Mouse (Mus musculus): Measurements from ENCODE around the gene Acox3. TPM values are rescaled to one million over a fixed set of nuclear protein-coding genes. Genes with fewer than 3 reads are reported as not detected.

The Acox3 gene
- total RNA-seq, 2 experiments from 2014 or later, result 7.4 to 22.1 TPM

- no peak for ATAC-seq (replicated peaks; ENCODE audit: low FRiP score, poor library complexity, severe bottlenecking)
These were observed 24.9 kb downstream of the Acox3 start for GRCm38 (mm10) chr5:35607784-35608183.

DNA sequence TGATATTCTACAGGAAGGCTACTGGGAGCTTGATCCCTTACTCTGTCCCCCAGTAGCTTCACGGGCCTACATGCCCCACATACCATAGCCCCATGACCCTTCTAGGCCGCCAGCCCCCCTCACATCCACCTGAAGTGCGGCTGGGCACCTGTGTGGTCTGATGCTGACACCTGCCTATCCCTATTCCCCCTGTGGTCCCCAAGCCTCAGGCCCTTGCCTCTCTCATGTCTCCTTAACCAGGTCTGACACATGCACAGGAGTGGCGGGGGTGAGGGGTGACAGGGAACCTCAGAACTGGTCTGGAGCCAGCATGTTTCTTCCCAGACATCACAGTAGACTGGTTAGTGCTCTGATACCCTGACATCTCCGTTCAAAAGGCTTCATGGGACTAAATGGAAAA, 25.7 kb downstream of the Acox3 start:
- no peak for ATAC-seq (replicated peaks; ENCODE audit: low FRiP score, poor library complexity, severe bottlenecking)

DNA sequence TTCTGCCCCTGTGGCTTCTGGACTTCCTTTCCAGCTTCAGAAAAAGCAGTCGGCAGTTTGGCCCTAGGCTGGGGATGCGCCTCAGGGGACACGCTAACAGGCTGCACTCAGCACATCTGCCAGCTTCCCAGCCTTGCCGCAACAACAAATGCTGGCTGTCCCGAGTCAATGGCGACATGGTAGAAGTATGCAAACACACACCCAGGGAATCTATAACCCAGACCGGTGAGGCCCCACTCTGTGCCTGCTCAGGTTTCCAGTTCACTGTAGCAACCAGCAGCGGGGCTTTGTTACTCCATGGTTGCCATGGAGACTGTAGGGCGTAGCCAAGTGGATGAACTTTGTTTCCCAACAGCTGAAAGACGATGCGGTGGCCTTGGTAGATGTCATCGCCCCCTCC, 26.5 kb downstream of the Acox3 start:
- ATAC-seq (replicated peaks; ENCODE audit: low FRiP score, poor library complexity, severe bottlenecking), result no peak

DNA sequence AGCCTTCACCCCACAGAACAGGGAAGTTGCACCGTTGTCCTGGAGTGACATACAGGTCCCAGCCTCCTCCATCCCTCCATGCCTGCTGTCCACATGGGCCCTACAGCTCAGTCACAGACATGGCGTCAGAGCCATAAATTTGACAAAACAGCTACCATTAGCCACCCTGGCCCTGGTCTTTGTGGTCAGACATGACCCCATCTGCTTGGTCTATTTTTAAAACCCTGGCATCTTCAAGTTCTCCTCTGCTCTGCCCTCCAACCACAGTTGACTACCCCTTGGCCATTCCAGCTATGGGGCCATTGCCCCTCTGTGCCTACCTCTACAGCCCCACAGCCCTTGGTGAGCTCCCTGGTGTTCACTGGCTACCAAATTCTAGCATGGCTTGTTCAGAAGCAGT, 27.1 kb downstream of the Acox3 start:
- ATAC-seq (replicated peaks; ENCODE audit: low FRiP score, poor library complexity, severe bottlenecking), result no peak

- no peak for ATAC-seq (replicated peaks; ENCODE audit: low FRiP score, poor library complexity, severe bottlenecking)
These were observed 27.5 kb downstream of the Acox3 start for GRCm38 (mm10) chr5:35610381-35610780.

DNA sequence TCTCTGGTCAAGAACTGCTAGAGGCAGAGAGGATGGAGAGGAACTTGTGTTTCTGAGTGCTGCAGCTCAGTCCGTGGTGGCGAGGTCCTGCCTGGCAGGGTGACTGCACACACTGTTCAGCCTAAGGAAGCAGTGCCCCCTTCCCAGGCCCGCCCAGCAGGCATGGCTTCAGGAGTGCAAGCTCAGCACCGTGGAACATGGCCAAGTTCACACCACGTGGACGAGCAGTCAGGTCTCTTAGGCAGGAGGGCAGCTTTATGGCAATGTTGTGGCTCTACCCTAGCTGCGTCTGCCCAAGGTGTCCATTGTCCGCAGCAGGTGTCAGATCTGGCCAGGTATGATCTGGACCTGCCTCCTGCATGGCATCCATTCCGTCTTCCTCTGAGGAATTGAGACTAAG, 28.3 kb downstream of the Acox3 start:
- ATAC-seq (replicated peaks; ENCODE audit: low FRiP score, poor library complexity, severe bottlenecking), result no peak

- no peak for ATAC-seq (replicated peaks; ENCODE audit: low FRiP score, poor library complexity, severe bottlenecking)
These were observed 29.1 kb downstream of the Acox3 start for GRCm38 (mm10) chr5:35611900-35612299.

DNA sequence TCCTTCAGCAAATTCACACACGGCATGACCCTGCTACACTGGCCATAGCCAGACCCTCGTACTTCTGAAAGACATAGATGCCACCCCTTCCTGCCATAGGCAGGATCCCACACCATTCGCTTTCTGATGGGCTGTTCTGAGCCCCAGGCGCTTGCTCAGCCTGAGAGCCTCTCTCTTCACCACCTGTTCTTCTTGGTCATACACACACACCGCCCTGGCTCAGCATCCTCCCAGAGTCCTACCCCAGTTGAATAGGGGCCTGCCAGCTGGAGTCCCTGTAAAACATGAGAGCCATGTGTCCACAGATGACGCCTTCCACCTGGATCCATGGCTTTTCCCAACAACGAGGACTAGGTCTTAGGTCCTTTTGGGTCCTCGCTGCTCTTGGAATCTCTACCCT, 29.9 kb downstream of the Acox3 start:
- ATAC-seq (replicated peaks; ENCODE audit: low FRiP score, poor library complexity, severe bottlenecking), result no peak

DNA sequence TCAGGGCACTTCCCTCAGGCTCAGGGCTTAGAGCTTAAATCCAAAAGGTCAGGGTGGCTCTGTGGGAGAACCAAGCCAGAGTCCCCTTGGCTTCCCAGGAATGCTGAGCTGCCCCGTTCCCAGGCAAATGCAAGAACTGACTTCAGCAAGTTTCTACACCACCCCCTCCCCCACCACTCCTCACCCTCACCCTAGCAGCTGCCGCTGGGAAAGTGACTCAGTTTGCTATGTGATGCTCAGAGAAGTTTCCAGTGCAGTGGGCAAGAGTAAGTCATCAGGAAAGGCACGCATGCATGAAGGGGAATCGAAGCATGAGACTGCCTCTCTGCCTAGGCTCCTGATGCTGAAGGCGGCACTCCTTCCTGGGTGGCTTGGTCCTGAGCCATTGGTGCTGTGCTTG, 34.1 kb downstream of the Acox3 start:
- ATAC-seq (replicated peaks; ENCODE audit: low FRiP score, poor library complexity, severe bottlenecking), result no peak

- ATAC-seq (replicated peaks; ENCODE audit: low FRiP score, poor library complexity, severe bottlenecking), result no peak
These were observed 38.3 kb downstream of the Acox3 start for GRCm38 (mm10) chr5:35621114-35621513.

DNA sequence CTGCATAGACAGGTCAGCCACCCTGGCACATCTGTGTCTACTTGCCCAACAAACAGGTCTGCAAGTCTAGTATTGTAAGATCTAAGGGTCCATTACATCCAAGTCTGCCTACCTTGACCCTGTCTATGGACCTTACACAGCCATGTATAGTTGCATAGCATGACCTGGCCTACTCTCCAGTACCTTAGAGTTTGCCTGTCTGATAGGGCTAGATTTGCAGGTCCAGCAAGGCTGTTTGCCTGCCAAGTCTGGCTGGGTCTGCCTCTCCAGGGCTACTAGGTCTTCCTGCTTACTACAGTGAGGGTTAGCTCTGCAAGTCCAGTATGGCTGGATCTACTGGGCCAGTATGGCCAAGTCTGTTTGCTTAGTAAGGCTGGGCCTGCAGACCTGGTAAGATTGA, 41.0 kb downstream of the Acox3 start:
- no peak for ATAC-seq (replicated peaks; ENCODE audit: low FRiP score, poor library complexity, severe bottlenecking)

- ATAC-seq (replicated peaks; ENCODE audit: low FRiP score, poor library complexity, severe bottlenecking), result no peak
These were observed 42.0 kb downstream of the Acox3 start for GRCm38 (mm10) chr5:35624751-35625239.

- no peak for ATAC-seq (replicated peaks; ENCODE audit: low FRiP score, poor library complexity, severe bottlenecking)
These were observed 43.6 kb downstream of the Acox3 start for GRCm38 (mm10) chr5:35626408-35626807.

- ATAC-seq (replicated peaks; ENCODE audit: low FRiP score, poor library complexity, severe bottlenecking), result no peak
These were observed 44.5 kb downstream of the Acox3 start for GRCm38 (mm10) chr5:35627307-35627840.

DNA sequence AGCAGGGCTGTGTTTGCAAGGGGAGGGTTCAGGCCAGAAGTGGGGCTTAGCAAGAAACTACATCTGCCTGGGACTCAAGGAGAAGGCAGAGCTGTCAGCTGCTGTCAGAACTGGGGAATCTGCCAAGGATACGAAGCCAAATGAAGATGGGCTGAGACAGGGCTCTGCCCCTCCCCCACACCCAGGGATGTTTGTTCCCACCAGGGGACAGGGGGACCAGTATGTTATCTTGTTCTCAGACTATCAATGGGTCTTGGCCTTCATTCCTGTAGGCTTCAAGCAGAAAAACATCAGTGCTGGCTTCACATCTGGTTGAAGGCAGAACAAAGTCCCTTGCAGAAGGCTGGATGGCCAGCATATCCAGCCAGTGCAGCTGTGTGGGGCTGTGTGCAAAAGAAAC, 45.8 kb downstream of the Acox3 start:
- ATAC-seq (replicated peaks; ENCODE audit: low FRiP score, poor library complexity, severe bottlenecking), result no peak

- ATAC-seq (replicated peaks; ENCODE audit: low FRiP score, poor library complexity, severe bottlenecking), result no peak
These were observed 46.5 kb downstream of the Acox3 start for GRCm38 (mm10) chr5:35629333-35629732.

DNA sequence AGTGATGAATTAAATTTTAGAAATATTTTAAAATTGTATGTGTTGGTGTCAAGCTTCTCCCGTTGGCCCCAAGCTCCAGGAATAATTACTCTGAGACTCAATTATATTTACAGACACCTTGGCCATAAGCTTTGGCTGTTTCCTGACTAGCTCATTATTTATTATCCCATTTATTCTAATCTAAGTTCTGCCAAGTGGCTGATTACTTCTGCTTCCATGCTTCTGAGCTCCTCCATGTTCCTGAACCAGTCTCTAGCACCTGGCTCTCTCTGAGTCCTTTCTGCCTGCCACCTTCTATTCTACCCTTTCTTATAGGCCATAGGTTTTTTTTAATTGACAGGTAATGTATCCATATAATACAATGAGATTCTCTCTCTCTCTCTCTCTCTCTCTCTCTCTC, 47.9 kb downstream of the Acox3 start:
- no peak for ATAC-seq (replicated peaks; ENCODE audit: low FRiP score, poor library complexity, severe bottlenecking)

- ATAC-seq (replicated peaks; ENCODE audit: low FRiP score, poor library complexity, severe bottlenecking), result no peak
These were observed 48.4 kb downstream of the Acox3 start for GRCm38 (mm10) chr5:35631224-35631623.

- ATAC-seq (replicated peaks; ENCODE audit: low FRiP score, poor library complexity, severe bottlenecking), result no peak
These were observed 48.9 kb downstream of the Acox3 start for GRCm38 (mm10) chr5:35631755-35632154.

GRCm38 (mm10) chr5:35632841-35633240, 50.0 kb downstream of the Acox3 start:
- no peak for ATAC-seq (replicated peaks; ENCODE audit: low FRiP score, poor library complexity, severe bottlenecking)

GRCm38 (mm10) chr5:35636016-35636415, 53.2 kb downstream of the Acox3 start:
- ATAC-seq (replicated peaks; ENCODE audit: low FRiP score, poor library complexity, severe bottlenecking), result no peak

- no peak for ATAC-seq (replicated peaks; ENCODE audit: low FRiP score, poor library complexity, severe bottlenecking)
These were observed 59.2 kb downstream of the Acox3 start for GRCm38 (mm10) chr5:35641961-35642584.

All from erythroblast, adult 5-6 weeks (primary cell).